In the genomic region with DNA sequence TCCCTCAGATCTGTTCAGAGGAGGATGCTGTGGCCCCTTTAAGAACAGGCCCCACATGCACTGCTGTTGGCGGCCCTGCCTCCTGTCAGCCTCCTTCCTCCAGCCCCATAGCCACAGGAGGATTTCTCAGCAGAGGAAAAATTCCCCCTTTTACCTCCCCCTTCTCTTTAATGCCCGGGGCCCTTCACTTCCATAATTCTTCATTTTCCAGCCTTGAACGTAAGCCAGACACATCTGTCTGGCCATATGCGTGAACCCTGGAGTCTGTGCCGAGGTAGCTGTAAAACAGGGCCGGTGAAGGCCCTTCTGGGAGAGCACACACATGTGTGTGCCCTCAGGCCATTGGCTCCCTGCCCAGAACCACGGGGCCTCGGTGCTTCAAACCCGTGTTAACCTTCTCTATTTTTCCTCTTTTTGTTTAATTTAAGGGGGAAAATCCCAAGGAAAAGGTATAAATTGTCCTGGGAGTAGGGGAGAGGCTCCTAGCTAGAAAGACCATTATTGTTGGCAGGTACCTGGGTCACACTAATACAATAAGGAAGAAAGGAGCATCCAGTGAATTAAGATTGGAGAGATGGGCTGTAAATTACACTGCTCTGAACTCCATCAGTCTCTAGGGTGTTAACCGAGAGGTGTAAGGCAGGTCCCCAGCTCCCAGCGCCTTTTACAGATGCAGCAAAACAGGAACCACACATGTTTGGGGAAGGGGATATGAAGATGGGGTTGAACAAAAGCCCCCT, we compare ENCODE assay signal across 8 mouse cellular contexts. TPM values are rescaled to one million over a fixed set of nuclear protein-coding genes. Genes with fewer than 3 reads are reported as not detected.
DNase-seq lines count a peak whose midpoint lies in the region; ATAC-seq and TF ChIP-seq lines count a peak whose summit lies in the region.

No protein-coding gene starts in this region.

- H3K36me3 ChIP-seq in kidney, adult 2 months (ENCODE audit: control insufficient read depth, insufficient read depth, low read length) = peaks cover 5% of the 10 kb centered on the region; the same call in 1 of the 2 replicates
- peaks cover 79% of the 10 kb centered on the region for H3K36me3 ChIP-seq in hindbrain, embryonic 10.5 days
- peaks cover 21% of the 10 kb centered on the region for H3K36me3 ChIP-seq in liver, embryonic 13.5 days

- no peaks in the 10 kb centered on the region for H3K9me3 ChIP-seq in hindbrain, embryonic 10.5 days
- no peaks in the 10 kb centered on the region for H3K9me3 ChIP-seq in liver, embryonic 13.5 days (replicated peaks)

- peak overlapping the region; percentile 45 for H3K27ac ChIP-seq in kidney, adult 2 months (ENCODE audit: insufficient read depth, low read depth, low read length)
- peak overlapping the region; percentile 60; the same call in 1 of the 2 replicates for H3K27ac ChIP-seq in hindbrain, embryonic 10.5 days
- peak overlapping the region; percentile 65 for H3K27ac ChIP-seq in liver, embryonic 13.5 days

- TF ChIP-seq POLR2A in kidney, adult 2 months (IDR thresholded peaks at IDR 0.05; ENCODE audit: low read depth, low read length) = no peak

- peak; percentile 41; the same call in 1 of the 2 replicates for ATAC-seq in common myeloid progenitor, adult 5-6 weeks (replicated peaks; ENCODE audit: low read depth, poor library complexity, severe bottlenecking)
- ATAC-seq in liver, embryonic 13.5 days (ENCODE audit: low read depth) = no peak

- peak; percentile 47 for DNase-seq in kidney, adult 2 months
- no peak for DNase-seq in kidney, adult 11 months
- no peak for DNase-seq in hindbrain, embryonic 10.5 days (ENCODE audit: low spot score)
- no peak for DNase-seq in liver, embryonic 13.5 days
- no peak for DNase-seq in right cerebral cortex, adult 2 months (ENCODE audit: low spot score in 2 of 2)
- no peak for DNase-seq in spleen, postnatal 10 days (ENCODE audit: low spot score in 2 of 2)
- no peak for DNase-seq in layer of hippocampus, postnatal 25 days (ENCODE audit: extremely low spot score in 1 of 2, low spot score in 1 of 2)

- 19% methylated on average over 11 of the region's 11 CpGs for WGBS in kidney, adult 2 months
- WGBS in hindbrain, embryonic 10.5 days = 69% methylated on average over 11 of the region's 11 CpGs
- 62% methylated on average over 11 of the region's 11 CpGs for WGBS in liver, embryonic 13.5 days (ENCODE audit: insufficient replicate concordance)

- H3K9ac ChIP-seq in liver, embryonic 13.5 days = 0 out of 2 replicates have a peak overlapping the region, but pooled peaks have one; percentile 12

- no peak for TF ChIP-seq CTCF in kidney, adult 2 months (conservative IDR thresholded peaks at IDR 0.05; ENCODE audit: insufficient read depth, insufficient read length, low read depth, low read length)

- H3K4me3 ChIP-seq in kidney, adult 2 months (ENCODE audit: insufficient read depth, low read depth, low read length) = no peak overlapping the region
- no peak overlapping the region for H3K4me3 ChIP-seq in hindbrain, embryonic 10.5 days
- no peak overlapping the region for H3K4me3 ChIP-seq in liver, embryonic 13.5 days (replicated peaks)

- H3K4me1 ChIP-seq in kidney, adult 2 months (ENCODE audit: control insufficient read depth, insufficient read depth, low read length) = peaks cover 6% of the 10 kb centered on the region; the same call in 1 of the 2 replicates
- peaks cover 12% of the 10 kb centered on the region for H3K4me1 ChIP-seq in hindbrain, embryonic 10.5 days (replicated peaks)
- peaks cover 21% of the 10 kb centered on the region for H3K4me1 ChIP-seq in liver, embryonic 13.5 days (replicated peaks)

- H3K27me3 ChIP-seq in kidney, adult 2 months (replicated peaks; ENCODE audit: control insufficient read depth, insufficient read depth, low read length) = no peaks in the 10 kb centered on the region
- no peaks in the 10 kb centered on the region for H3K27me3 ChIP-seq in hindbrain, embryonic 10.5 days (ENCODE audit: insufficient read depth, poor library complexity, severe bottlenecking)
- H3K27me3 ChIP-seq in liver, embryonic 13.5 days = no peaks in the 10 kb centered on the region

- H3K4me2 ChIP-seq in liver, embryonic 13.5 days = no peak overlapping the region

RNA-seq across cellular contexts. Expression of a gene that starts 22.0 kb away (rescaled TPM):
- polyA plus RNA-seq in kidney, adult 2 months (2012; rRNA removed) = 8.6 and 12.6 TPM in 2 replicates
- 1.1 TPM in 1 of 2 replicates, not detected in the other for total RNA-seq in common myeloid progenitor, adult 5-6 weeks (2017)
- 0.15 and 0.52 TPM in 2 replicates for polyA plus RNA-seq in hindbrain, embryonic 10.5 days (2016; fragmentation: Nextera tagmentation; extraction: Ambion mirVana)
- polyA plus RNA-seq in liver, embryonic 13.5 days (2015; fragmentation: Nextera tagmentation; extraction: Ambion mirVana) = 1.2 and 1.5 TPM in 2 replicates
- 1 to 10 TPM; 2.5 to 3.2 TPM for total RNA-seq in layer of hippocampus, postnatal 25 days (2021)

RNA-seq across cellular contexts. Expression of a gene that starts 31.4 kb away (rescaled TPM):
- polyA plus RNA-seq in kidney, adult 2 months (2012; rRNA removed) = 18.6 and 33.7 TPM in 2 replicates
- 18.5 and 20.9 TPM in 2 replicates for total RNA-seq in common myeloid progenitor, adult 5-6 weeks (2017)
- polyA plus RNA-seq in hindbrain, embryonic 10.5 days (2016; fragmentation: Nextera tagmentation; extraction: Ambion mirVana) = 27.6 and 33.1 TPM in 2 replicates
- 13.3 and 13.4 TPM in 2 replicates for polyA plus RNA-seq in liver, embryonic 13.5 days (2015; fragmentation: Nextera tagmentation; extraction: Ambion mirVana)
- 10 to 100 TPM; 18.2 to 18.3 TPM for total RNA-seq in layer of hippocampus, postnatal 25 days (2021)

RNA-seq across cellular contexts. Expression of a gene that starts 43.8 kb away (rescaled TPM):
- 40.2 and 46.7 TPM in 2 replicates for polyA plus RNA-seq in kidney, adult 2 months (2012; rRNA removed)
- total RNA-seq in common myeloid progenitor, adult 5-6 weeks (2017) = 7.1 and 10.5 TPM in 2 replicates
- polyA plus RNA-seq in hindbrain, embryonic 10.5 days (2016; fragmentation: Nextera tagmentation; extraction: Ambion mirVana) = 23.2 and 24.2 TPM in 2 replicates
- 13.8 and 15.8 TPM in 2 replicates for polyA plus RNA-seq in liver, embryonic 13.5 days (2015; fragmentation: Nextera tagmentation; extraction: Ambion mirVana)
- total RNA-seq in layer of hippocampus, postnatal 25 days (2021) = 10 to 100 TPM; 35.4 to 36.1 TPM

RNA-seq across cellular contexts. Expression of a gene that starts 46.3 kb away (rescaled TPM):
- 11.3 and 12.7 TPM in 2 replicates for polyA plus RNA-seq in kidney, adult 2 months (2012; rRNA removed)
- 0.24 and 1.6 TPM in 2 replicates for total RNA-seq in common myeloid progenitor, adult 5-6 weeks (2017)
- polyA plus RNA-seq in hindbrain, embryonic 10.5 days (2016; fragmentation: Nextera tagmentation; extraction: Ambion mirVana) = 2.5 and 2.8 TPM in 2 replicates
- polyA plus RNA-seq in liver, embryonic 13.5 days (2015; fragmentation: Nextera tagmentation; extraction: Ambion mirVana) = 0.78 and 0.97 TPM in 2 replicates
- total RNA-seq in layer of hippocampus, postnatal 25 days (2021) = 100 to 1,000 TPM in 1 of 2 experiments, 10 to 100 TPM in 1; 94.7 to 106 TPM
